Mouse (Mus musculus) embryonic facial prominence, embryonic 10.5 days (tissue): ENCODE results near the gene Tmem132d. TPM values are rescaled to one million over a fixed set of nuclear protein-coding genes. Genes with fewer than 3 reads are reported as not detected.

Source experiments
- DNase-seq: peaks from one replicate; pipeline ENCODE4 v3.0.0-alpha.2; 2017; ENCODE audit warnings: low spot score
- H3K27ac ChIP-seq: fragments of 300-500 bp; sonication (generic); replicated peaks from 2 replicates; pipeline ENCODE4 v1.5.1; 2016; ENCODE audit warnings: mild to moderate bottlenecking
- H3K27me3 ChIP-seq: fragments of 300-500 bp; sonication (generic); replicated peaks from 2 replicates; pipeline ENCODE4 v1.6.1; 2016; ENCODE audit warnings: low read depth, mild to moderate bottlenecking; ENCODE audit not compliant: poor library complexity, severe bottlenecking
- H3K36me3 ChIP-seq: fragments of 300-500 bp; sonication (generic); replicated peaks from 2 replicates; pipeline ENCODE4 v1.6.1; 2016; ENCODE audit warnings: mild to moderate bottlenecking, moderate library complexity
- H3K4me1 ChIP-seq: fragments of 300-500 bp; sonication (generic); 2 replicates; pipeline ENCODE4 v1.6.1; 2016
- H3K4me3 ChIP-seq: fragments of 300-500 bp; sonication (generic); 2 replicates; pipeline ENCODE4 v1.5.1; 2016; ENCODE audit warnings: mild to moderate bottlenecking, moderate library complexity
- H3K9me3 ChIP-seq: fragments of 300-500 bp; sonication (generic); 2 replicates; pipeline ENCODE4 v1.6.1; 2016; ENCODE audit warnings: mild to moderate bottlenecking
- WGBS: fragments of 180-500 bp; shearing (Covaris S2); methylation state at CpG from one replicate; pipeline ENCODE4 v1.1.7; 2016; 5-methylcytosine and 5-hydroxymethylcytosine counted together
- polyA plus RNA-seq: library from polyadenylated mRNA; unstranded; fragments of >200 nt; fragmentation: Nextera tagmentation; extraction: Ambion mirVana; gene quantifications from 2 replicates; pipeline ENCODE4 v1.2.1, GENCODE M21; 2016

Gene Tmem132d
- polyA plus RNA-seq, 1 experiment from 2014 or later, result 0.85 TPM

DNA sequence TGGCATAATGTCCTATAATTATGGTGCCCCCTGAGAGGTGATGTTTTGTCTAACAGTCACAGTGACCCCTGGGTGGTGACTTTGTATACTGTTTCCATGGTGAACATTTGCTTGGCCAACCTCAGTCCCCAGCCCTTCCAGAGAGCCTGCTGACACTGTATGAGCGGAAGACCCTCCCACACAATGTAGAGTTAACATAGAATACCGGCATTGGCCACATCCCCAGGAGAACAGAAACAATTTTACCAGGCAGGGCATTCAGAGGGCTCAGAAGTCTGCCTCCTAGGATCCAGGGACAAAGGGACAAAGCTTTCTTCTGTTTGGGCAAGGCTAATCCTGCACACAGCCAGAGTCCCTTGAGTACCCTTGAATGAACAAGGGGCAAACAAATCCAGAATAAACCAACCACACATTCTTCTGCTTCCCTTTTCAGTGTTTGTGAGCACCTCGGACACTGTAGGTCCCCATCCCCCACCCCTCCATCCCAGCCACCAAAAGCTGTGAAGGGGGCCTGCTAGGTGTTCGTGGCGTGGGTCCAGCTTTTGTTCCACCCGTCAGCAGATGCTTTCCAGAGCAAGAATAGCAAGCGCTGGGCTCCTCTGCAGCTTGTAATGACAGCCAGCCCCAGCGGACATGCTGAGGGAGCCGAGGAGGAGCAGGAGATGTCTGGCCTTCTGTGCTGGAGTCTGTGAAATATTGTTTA is 228.8 kb downstream of the Tmem132d start:
- WGBS, result 38% methylated on average over 9 of the region's 9 CpGs
- H3K4me3 ChIP-seq, result no peak overlapping the region
- peak; percentile 29 for DNase-seq

DNA sequence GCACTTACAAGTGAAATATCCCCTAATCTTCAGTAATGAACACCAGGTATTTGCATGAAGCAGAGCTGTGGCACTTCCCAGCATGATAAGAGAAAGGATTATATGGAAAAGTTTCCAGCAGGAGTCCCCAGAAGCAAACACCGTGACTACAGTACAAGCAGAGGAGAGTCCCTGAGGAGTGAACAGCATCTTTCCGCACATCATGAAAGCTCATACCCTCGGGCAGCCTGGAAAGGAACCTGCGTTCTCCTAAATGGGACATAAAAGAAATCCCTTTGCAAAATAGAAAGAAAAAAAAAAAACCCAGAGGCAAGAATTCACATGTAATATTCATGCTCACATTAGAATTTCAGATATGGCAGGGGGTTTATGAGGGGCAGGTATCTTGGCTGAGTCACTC is 238.8 kb downstream of the Tmem132d start:
- Histone ChIP-seq H3K36me3 (no peaks in the 10 kb centered on the region), H3K4me3 (no peak overlapping the region), H3K27ac (no peak overlapping the region), H3K9me3 (no peaks in the 10 kb centered on the region), H3K4me1 (peaks cover 21% of the 10 kb centered on the region), H3K27me3 (no peaks in the 10 kb centered on the region)
- 84% methylated on average over 4 of the region's 4 CpGs for WGBS
- DNase-seq, result no peak

More for the DNA sequence above, 228.8 kb downstream of the Tmem132d start:
- Histone ChIP-seq H3K9me3 (no peaks in the 10 kb centered on the region), H3K27me3 (0 out of 2 replicates have a peak, but pooled peaks cover 4% of the 10 kb centered on the region), H3K4me1 (peaks cover 24% of the 10 kb centered on the region), H3K27ac (peak overlapping the region; percentile 35), H3K36me3 (no peaks in the 10 kb centered on the region)

DNA sequence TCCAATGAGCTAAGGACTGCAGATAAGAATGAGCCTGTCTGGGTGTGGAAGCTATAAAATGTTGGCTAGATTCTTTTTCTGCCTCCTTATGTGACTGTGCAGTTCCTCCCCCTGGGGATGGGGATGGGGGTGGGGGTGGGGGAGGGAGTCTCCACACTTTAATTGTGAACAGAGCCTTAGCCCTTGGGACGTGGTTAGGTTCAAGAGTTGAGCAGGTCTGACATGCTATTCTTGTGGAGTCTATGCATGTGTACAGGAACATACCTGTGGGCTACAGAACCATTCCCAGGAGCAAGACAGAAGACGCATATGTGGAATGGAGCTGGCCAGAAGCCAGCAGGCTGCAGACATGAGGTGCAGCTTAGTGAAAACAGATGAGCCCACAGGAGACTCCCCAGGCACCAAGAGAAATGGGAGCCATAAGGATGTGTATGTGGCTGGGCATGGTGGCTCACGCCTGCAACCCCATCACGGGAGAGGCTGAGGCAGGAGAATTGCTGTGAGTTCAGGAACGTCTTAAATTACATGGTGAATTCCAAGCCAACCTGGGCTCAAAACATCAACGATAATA is 240.3 kb downstream of the Tmem132d start:
- 76% methylated on average over 6 of the region's 6 CpGs for WGBS
- no peaks in the 10 kb centered on the region for H3K36me3 ChIP-seq
- no peak overlapping the region for H3K27ac ChIP-seq
- peak; percentile 17 for DNase-seq
- H3K4me1 ChIP-seq, result peaks cover 21% of the 10 kb centered on the region
- H3K27me3 ChIP-seq, result no peaks in the 10 kb centered on the region
- no peaks in the 10 kb centered on the region for H3K9me3 ChIP-seq
- H3K4me3 ChIP-seq, result no peak overlapping the region

DNA sequence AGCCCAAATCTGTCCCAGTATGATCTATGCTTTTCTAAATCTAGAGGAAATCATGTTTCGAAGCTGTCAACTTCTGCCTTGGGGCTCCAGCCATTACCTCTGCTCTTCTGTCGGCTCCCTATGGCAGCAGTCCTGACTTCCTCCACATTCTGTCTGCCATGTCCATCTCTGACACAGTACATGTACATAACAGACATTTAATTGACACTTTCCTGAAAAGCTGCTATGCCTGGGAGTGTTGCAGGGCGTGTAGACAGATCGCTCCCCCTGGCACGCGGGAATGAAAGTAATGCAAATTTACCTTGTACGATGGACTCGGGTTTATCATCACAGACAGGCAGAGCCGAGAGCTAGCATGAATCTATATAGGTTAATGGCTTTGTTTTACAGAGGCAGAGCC is 241.2 kb downstream of the Tmem132d start:
- WGBS, result 82% methylated on average over 9 of the region's 9 CpGs
- H3K4me3 ChIP-seq, result no peak overlapping the region
- no peaks in the 10 kb centered on the region for H3K9me3 ChIP-seq
- H3K27ac ChIP-seq, result no peak overlapping the region
- H3K27me3 ChIP-seq, result no peaks in the 10 kb centered on the region
- H3K4me1 ChIP-seq, result peaks cover 21% of the 10 kb centered on the region
- DNase-seq, result no peak
- no peaks in the 10 kb centered on the region for H3K36me3 ChIP-seq

DNA sequence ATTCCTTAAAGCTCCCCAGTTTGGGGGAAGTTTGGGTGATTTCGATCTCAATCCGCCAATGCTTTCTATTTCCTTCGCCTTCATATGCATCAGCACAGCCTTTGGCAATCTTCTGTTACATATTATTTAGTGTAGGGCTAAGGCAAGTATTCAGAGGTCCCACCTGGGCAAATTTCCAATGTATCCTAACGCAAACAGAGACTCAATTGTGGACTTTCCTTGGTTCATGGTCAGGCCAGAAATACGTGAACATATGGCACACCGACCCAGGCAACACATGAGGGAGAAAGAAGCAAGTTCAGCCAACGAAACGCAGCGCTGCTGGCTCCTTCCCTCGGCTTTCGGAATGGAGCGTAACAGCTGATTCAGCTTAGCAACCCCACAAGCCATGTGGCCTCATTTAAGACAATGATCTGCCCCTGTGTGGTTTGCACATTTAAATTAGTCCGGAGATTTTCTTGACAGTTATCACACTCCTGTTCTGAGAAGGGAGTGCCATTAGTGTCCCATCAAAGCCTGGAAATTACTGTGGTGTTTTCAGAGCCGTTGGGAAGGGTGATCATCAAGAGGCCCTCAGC is 242.5 kb downstream of the Tmem132d start:
- Histone ChIP-seq H3K9me3 (no peaks in the 10 kb centered on the region), H3K36me3 (no peaks in the 10 kb centered on the region), H3K27me3 (no peaks in the 10 kb centered on the region), H3K27ac (no peak overlapping the region), H3K4me3 (no peak overlapping the region), H3K4me1 (peaks cover 21% of the 10 kb centered on the region)
- peak; percentile 41 for DNase-seq
- WGBS, result 70% methylated on average over 14 of the region's 14 CpGs

DNA sequence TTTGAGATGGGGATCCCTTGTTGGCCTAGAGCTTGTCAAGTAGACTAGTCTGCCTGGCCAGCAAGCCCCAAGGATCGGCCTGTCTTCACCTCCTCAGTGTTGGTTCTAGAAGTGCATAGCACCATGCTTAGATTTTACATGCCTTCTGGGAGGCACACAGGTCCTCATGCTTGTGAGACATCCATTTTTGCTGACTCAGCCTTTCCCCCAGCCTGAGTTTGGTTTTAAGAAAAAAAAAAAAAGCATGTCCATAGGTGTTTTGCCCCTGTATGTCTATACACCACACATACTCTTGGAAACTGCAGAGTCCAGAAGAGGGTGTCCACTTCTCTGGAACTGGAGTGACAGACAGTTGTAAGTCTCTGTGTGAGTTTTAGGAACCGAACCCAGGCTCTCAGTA is 256.6 kb downstream of the Tmem132d start:
- Histone ChIP-seq H3K27ac (no peak overlapping the region), H3K9me3 (no peaks in the 10 kb centered on the region), H3K4me3 (no peak overlapping the region), H3K36me3 (no peaks in the 10 kb centered on the region), H3K4me1 (no peaks in the 10 kb centered on the region), H3K27me3 (no peaks in the 10 kb centered on the region)
- DNase-seq, result no peak
- 92% methylated on average over 2 of the region's 2 CpGs for WGBS

DNA sequence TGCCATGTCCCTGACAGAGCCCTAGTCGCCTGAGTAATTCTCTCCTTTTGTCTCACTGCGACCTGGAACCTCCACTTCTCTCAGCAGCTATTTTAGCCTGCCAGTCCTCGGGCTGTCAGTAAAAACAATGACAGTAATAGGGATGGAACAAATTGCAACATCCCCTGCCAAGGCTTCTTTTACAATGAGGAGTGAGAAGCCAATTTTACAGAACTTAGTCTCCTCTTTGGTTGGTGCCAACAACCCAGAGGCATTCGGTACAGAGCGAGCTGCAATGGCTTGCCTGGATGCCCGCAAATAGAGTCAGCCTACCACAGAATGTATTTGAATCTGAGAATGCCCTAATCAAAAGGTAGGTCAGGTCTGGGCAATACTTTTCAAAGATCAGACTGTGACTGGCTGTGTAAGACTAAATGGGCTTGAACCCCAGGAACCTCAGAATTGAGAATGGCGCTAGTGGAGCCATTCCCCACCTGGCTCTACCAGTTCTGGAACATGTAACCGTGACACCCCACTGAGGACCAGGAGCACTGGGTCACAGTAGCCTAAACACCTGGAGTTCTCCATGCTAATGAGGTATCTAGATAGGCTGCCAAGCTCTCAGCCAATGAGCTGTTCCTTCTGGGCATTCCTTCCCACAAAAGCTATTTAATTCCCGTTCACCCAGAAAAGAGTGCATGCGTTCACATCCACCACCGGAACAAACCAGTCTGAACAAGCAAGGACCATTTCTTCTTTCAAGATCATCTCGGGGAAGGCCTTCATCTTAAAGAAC is 273.8 kb downstream of the Tmem132d start:
- Histone ChIP-seq H3K4me3 (no peak overlapping the region), H3K9me3 (no peaks in the 10 kb centered on the region), H3K27ac (no peak overlapping the region), H3K4me1 (no peaks in the 10 kb centered on the region; the same call in 1 of the 2 replicates), H3K27me3 (no peaks in the 10 kb centered on the region), H3K36me3 (no peaks in the 10 kb centered on the region)
- 79% methylated on average over 12 of the region's 12 CpGs for WGBS
- no peak for DNase-seq

DNA sequence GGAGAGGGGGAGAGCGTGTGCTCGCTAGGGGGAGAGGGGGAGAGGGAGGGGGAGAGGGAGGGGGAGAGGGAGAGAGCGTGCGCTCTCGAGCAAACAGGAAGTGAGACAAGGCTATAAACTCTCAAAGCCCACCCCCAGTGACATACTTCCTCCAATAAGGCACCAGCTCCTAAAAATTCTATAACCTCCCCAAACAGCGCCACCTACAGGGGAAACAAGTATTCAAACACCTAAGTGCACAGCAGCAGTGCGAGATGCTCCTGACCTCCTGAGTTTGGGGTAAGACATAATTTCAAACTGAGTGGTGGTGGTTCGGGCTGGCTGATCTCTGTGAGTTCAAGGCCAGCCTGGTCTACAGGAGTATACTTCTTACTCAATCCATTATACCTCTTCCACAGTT is 281.4 kb downstream of the Tmem132d start:
- H3K4me3 ChIP-seq, result no peak overlapping the region
- H3K4me1 ChIP-seq, result no peaks in the 10 kb centered on the region
- H3K27me3 ChIP-seq, result no peaks in the 10 kb centered on the region
- no peaks in the 10 kb centered on the region for H3K36me3 ChIP-seq
- H3K27ac ChIP-seq, result no peak overlapping the region
- WGBS, result 91% methylated on average over 7 of the region's 8 CpGs
- no peak for DNase-seq
- H3K9me3 ChIP-seq, result no peaks in the 10 kb centered on the region

DNA sequence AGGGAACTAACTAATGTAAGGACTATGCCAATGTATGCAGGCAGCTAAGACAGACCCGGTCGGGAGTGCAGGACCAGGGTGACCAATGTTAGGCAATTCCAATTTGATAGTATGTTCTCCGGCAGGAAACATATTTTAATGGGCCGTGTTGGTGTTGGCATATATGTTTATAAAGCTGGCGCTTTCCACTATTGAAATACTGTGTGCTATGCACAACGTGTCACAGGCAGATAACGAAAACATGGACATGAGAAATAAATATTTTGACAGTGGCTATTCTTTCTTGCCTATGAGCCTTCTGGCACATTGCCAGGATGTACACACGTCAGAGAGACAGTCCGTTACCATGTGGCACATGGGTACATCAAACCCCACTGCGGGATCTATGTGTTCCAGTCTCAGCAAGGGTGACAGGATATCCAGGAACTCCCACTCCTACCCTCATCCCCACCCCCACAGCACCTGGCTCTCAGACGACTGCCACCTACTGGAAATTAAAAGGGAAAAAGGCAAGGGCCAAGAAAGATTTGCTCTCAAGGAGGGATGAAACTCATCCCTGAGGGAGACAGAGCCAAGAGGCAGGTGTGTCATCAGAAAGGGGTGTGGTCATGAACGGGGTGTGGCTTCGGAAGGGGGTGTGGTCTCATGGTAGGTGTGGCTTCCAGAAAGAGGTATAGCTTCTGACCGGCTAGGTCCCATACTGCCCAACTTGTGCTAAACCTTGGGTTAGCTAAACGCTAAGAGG is 285.8 kb downstream of the Tmem132d start:
- 87% methylated on average over 15 of the region's 15 CpGs for WGBS
- no peaks in the 10 kb centered on the region for H3K36me3 ChIP-seq
- no peak overlapping the region for H3K4me3 ChIP-seq
- H3K4me1 ChIP-seq, result no peaks in the 10 kb centered on the region
- H3K27me3 ChIP-seq, result no peaks in the 10 kb centered on the region
- H3K9me3 ChIP-seq, result no peaks in the 10 kb centered on the region
- DNase-seq, result no peak
- H3K27ac ChIP-seq, result no peak overlapping the region

DNA sequence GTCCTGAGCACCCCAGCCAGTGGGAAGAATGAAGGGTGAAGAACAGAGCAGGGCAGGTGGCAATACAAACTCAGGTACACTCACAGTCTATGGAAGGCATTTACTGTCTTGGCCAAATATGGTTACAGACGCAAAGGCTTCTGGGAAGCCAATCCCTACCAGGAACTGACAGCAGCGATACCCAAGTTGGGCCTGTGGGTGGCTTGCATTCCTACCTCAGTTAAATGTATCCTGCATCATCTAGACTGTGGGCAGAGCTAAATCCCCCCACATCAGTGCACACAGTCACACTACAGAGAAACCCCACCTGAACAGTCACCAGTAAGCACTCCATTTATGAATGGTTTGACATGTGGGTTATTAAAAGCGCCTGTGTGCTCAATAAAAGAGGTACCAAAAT is 288.1 kb downstream of the Tmem132d start:
- no peak overlapping the region for H3K4me3 ChIP-seq
- no peak overlapping the region for H3K27ac ChIP-seq
- no peaks in the 10 kb centered on the region for H3K27me3 ChIP-seq
- H3K9me3 ChIP-seq, result no peaks in the 10 kb centered on the region
- no peak for DNase-seq
- no peaks in the 10 kb centered on the region for H3K4me1 ChIP-seq
- H3K36me3 ChIP-seq, result no peaks in the 10 kb centered on the region
- 88% methylated on average over 3 of the region's 3 CpGs for WGBS

DNA sequence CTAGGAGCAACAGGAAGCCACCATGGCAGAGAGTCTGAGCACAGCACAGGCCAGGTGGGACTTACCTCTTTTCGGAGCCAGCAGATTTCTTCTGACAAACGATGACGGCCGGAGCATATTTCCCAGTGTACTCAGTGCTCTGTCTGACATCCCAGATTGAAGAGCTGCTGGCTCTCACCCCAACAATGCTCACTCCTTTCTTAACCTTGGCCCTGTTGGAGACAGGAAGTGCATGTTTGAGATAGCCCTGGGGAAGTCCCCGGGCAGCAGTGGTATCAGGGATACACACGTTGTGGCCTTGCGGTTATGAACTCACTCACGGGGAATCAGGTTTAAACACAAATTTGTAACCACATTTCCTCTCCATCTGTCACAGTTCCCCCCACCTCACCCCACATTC is 296.1 kb downstream of the Tmem132d start:
- H3K27ac ChIP-seq, result no peak overlapping the region
- no peaks in the 10 kb centered on the region for H3K9me3 ChIP-seq
- H3K36me3 ChIP-seq, result no peaks in the 10 kb centered on the region
- no peak overlapping the region for H3K4me3 ChIP-seq
- H3K27me3 ChIP-seq, result no peaks in the 10 kb centered on the region
- DNase-seq, result no peak
- peaks cover 8% of the 10 kb centered on the region; the same call in 1 of the 2 replicates for H3K4me1 ChIP-seq
- WGBS, result 75% methylated on average over 8 of the region's 8 CpGs

DNA sequence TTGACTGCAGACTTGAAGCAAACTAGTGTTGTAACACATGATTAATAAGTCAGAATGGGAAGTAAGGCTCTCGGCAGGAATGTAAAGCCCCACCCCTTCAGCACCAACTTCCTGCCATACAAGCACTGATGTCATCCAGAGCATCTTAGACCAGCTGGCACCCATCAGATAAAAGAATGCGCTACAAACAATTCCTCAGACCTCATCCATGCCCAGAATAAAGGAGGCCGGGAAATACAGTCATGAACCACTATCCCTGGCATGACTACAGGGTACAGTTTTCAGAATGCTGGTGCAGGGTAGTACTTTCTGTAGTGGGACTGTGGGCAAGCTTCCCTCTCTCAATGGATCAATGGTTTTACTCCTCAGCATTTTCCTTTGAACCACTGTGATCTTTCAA is 310.2 kb downstream of the Tmem132d start:
- WGBS, result 85% methylated on average over 3 of the region's 3 CpGs
- no peak for DNase-seq
- no peaks in the 10 kb centered on the region for H3K4me1 ChIP-seq

More for the DNA sequence above, 310.2 kb downstream of the Tmem132d start:
- H3K4me3 ChIP-seq, result no peak overlapping the region
- no peak overlapping the region for H3K27ac ChIP-seq
- H3K36me3 ChIP-seq, result no peaks in the 10 kb centered on the region
- H3K9me3 ChIP-seq, result no peaks in the 10 kb centered on the region
- no peaks in the 10 kb centered on the region for H3K27me3 ChIP-seq
